Mouse (Mus musculus) embryo, embryonic 10.5 days (tissue): Measurements from ENCODE around the gene Acsl5.
A peak's percentile ranks its signal among the peaks of the same experiment; 100 is the strongest.

ENCODE experiments used
- DNase-seq: peaks from one replicate; pipeline ENCODE4 v3.0.0-alpha.2; 2015; ENCODE audit warnings: low spot score

Acsl5 gene

DNA sequence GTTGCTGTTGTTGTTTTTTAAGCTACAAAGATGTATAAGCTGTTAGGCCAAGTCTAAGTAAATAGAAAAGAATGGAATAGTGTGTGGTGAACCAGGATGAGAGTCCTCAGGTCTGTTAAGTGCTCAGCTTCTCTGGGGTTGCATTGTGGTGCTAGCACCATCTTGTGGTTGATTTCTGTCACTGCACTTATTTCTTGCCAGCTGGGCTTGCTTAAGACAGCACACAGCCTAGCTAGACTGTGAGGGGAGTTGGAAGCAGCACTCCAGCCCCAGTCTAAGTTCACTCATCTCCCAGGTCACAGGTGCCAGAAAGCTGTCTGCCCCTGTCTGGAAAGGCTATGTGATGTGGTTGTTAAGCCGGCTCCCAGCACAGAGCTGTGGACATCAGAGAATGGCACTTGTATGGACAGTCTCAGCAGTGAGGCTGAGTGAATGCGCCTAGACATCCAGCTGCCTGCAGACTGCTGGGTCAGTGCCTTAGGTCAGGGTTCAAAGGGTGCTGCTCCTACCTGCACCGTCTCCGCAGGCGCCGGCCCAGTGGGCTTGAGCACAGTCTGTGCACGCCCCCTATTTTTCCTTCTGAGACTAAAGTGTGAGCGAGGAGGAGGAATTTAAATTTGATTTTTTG is 81.0 kb downstream of the Acsl5 start:
- DNase-seq, result peak; percentile 90

DNA sequence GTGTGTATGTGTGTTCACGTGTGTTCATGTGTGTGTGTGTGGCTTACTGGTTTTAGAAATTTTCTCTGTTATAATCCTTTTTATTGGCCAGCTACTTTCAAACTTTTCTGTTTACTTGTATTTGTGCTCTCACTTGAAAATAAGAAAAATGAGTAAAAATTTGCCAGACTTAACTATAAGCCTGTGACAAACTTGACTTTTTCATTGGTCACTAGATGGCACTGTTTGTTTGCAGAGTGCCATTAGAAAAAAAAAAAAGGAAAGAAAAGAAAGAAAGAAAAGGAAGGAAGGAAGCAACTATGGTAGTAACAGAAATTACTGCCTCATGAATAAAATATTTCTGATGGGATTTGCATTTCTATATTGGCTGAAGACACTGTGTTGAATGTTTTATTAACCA is 84.1 kb downstream of the Acsl5 start:
- DNase-seq, result peak; percentile 50

DNA sequence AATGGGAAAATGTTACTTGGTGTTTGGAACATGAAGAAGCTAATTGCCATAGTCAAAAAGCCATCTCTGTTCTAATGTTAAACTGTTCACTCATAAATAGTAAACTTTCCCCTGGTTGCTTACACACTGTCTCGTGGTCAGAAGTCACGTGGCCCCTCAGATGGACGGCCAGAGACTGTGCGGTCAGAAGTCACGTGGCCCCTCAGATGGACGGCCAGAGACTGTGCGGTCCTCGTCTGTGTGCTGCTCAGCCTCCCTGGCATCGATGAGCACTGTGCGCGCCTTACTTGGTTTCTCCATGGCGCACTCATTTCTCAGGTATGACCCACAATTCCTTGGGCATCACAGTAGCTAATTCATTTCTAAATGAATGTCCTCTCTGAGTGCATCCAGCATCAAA is 84.7 kb downstream of the Acsl5 start:
- no peak for DNase-seq

DNA sequence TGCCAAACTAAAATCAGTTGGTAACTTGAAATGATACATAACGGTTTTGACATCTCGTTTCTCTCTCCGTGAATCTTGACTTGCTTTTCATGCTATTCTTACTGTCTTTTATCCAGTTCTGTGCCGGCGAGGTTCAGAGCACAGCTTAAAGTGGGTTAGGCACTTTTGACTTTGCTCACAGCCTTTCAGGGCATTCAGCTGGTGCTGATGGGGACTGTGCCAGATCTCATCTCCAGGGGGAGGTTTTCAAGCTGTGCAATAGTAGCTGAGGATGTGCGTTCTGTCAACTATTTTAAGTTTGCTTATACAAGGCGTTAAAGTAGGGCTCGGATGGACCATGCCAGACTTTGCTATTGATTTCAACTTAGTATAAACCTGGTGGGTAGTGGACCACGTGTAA is 85.3 kb downstream of the Acsl5 start:
- no peak for DNase-seq

DNA sequence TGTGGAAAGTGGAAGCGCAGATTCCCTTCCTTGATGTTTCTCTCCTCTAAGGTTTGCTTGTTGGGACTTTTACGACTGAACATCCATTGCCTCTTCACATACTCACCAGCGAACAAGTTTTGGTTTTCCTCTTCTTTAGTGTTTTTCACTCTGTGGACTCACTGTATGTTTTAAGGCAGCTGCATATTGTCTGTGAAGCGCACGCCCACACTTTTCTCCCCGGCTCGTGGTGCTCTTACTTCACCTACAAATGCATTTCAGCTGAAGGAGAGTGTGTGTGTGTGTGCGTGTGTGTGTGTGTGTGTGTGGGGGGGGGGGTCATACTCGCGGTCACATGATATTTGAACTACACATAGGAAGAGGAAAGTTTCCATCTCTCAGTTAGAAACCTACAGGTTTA is 85.9 kb downstream of the Acsl5 start:
- no peak for DNase-seq

DNA sequence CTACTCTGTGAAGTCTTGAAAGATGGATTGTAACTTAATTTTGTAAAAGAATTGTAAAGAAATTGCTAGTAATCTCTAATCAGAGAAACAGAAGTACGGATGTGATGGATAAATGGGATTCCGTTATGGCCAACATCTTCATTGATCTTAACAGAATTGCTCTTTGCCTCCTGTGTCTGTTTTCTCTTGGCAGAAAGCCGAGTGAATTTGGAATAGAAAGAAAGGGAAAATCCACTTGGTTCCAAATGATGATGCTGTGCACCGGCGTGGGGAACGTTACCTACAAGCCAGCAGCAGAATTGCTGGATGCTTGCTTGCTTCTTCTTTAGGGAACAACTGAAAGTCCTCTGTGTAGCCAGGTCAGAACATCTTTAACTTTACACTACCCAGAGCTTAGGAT is 88.8 kb downstream of the Acsl5 start:
- no peak for DNase-seq

DNA sequence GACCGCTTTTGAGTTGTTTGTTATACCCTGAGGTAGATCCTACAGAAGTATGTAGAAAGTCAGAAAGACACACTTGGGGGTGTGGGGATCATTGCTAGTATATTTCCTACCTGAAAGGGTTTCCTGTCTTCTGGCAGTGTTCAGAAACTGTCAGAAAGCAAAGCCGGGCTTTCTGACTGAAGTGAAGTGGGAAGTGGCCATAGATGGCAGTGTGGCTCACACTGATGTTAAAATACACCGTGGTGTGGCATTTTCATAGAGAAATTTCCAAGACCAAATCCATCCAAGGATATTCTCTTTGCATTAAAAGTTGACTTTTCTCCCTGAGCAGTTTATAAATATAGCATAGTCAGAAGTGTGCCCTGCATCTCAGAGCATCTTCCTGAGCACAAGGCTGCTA is 89.6 kb downstream of the Acsl5 start:
- no peak for DNase-seq

DNA sequence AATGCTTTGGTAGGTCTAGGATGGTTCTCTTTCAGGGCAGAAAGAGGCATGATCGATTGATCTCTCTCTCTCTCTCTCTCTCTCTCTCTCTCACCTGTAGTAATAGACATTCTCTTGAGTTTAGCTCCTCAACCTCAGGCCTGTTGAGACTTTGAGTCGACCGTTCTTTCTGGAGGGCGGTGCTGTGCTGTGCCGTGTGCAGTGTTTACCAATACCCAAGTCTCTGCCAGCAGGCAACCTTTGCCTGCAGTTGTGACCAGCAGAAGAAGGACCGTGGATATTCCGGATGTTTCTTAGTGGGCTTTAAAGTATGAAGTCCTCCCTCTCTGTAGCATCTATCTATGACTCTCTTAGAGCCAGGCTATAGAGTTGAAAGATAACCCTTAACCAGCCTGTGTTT is 90.7 kb downstream of the Acsl5 start:
- DNase-seq, result no peak

DNA sequence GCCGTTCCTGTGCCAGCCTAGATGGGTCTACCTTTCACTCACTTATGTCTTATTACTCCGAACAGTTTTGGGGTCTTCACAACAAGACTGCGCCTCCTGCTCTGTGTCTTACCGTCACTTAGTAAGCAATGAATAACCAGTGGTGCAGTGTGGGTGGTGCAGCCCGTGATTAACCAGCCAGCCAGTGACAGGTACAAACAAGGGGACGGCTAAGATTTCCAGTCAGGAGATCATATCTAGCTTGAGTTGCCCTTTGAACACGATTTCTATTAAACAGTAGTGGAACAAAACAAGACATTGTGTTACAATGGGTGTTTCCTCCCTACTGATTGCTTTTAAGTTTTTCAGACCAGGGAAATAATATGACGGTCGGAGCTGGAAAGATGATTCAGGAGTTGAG is 91.5 kb downstream of the Acsl5 start:
- DNase-seq, result no peak
